Mouse (Mus musculus): ENCODE measurements around the gene Nrxn2.

The Nrxn2 gene

GRCm38 (mm10) chr19:6518601-6519000 lies 100.1 kb downstream of the Nrxn2 start:
- no peak for DNase-seq (ENCODE audit: low spot score)

- no peak for DNase-seq (ENCODE audit: low spot score)
These were observed 101.0 kb downstream of the Nrxn2 start for GRCm38 (mm10) chr19:6519483-6519882.

- DNase-seq (ENCODE audit: low spot score) = no peak
These were observed 103.1 kb downstream of the Nrxn2 start for GRCm38 (mm10) chr19:6521630-6522029.

- no peak for DNase-seq (ENCODE audit: low spot score)
These were observed 103.8 kb downstream of the Nrxn2 start for GRCm38 (mm10) chr19:6522289-6522688.

DNA sequence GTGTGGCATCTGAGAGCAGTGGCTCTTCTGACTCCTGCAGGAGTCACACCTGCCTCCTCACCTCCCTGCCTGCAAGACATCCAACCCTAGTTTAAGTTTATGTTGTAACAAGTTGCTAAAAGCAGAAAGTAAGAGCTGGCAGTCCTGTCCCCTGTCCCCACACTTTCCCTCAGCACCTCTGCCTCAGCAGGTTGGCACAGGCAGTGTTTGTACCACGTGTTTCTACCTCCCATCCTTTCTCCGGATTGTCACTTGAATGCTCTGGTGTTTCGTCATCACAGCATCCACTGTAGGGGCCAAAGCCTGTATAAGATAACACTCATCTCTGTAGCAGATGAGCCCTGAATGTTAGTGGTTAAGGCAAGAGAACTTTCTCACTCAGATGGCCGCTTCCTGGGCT lies 106.5 kb downstream of the Nrxn2 start:
- no peak for DNase-seq (ENCODE audit: low spot score)

GRCm38 (mm10) chr19:6526010-6526409 lies 107.5 kb downstream of the Nrxn2 start:
- no peak for DNase-seq (ENCODE audit: low spot score)

GRCm38 (mm10) chr19:6527439-6527838 lies 108.9 kb downstream of the Nrxn2 start:
- no peak for DNase-seq (ENCODE audit: low spot score)

DNA sequence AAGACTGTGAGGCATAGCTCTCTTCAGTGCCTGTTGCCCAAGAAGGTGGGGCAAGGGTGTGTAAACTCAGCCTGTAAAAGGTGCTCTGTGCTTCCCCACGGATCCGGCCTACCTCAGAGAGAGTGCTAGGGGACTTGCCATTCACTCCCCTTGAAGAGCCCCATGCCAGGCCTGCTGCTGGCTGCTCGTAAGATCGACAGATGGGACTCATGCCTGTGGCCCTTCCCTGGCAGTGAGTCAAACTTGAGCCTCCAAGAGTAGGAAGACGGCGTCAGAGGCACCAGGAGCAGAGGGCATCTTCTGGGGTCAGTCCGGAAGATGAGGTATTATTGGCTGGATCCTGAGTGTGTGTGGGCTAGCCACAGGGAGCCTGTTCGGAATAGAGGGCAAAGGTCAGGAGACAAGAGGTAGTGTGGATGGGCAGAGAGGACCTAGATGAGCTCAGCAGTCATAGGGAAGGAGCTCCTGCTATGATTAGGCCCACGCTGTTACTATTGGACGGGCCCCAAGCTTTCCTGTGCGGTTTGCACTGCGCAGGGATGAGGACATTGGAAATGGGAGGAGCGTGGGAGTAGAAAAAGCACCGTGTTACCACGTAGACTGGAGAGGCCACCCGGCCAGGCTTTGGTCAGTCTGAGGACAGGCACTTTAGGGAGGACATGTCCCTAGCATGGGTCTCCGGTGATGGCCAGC lies 109.5 kb downstream of the Nrxn2 start:
- DNase-seq (ENCODE audit: low spot score) = no peak

- no peak for DNase-seq (ENCODE audit: low spot score)
These were observed 110.9 kb downstream of the Nrxn2 start for GRCm38 (mm10) chr19:6529265-6529985.

GRCm38 (mm10) chr19:6530359-6530758 lies 111.8 kb downstream of the Nrxn2 start:
- no peak for DNase-seq (ENCODE audit: low spot score)

GRCm38 (mm10) chr19:6531011-6531631 lies 112.6 kb downstream of the Nrxn2 start:
- DNase-seq (ENCODE audit: low spot score) = no peak

DNA sequence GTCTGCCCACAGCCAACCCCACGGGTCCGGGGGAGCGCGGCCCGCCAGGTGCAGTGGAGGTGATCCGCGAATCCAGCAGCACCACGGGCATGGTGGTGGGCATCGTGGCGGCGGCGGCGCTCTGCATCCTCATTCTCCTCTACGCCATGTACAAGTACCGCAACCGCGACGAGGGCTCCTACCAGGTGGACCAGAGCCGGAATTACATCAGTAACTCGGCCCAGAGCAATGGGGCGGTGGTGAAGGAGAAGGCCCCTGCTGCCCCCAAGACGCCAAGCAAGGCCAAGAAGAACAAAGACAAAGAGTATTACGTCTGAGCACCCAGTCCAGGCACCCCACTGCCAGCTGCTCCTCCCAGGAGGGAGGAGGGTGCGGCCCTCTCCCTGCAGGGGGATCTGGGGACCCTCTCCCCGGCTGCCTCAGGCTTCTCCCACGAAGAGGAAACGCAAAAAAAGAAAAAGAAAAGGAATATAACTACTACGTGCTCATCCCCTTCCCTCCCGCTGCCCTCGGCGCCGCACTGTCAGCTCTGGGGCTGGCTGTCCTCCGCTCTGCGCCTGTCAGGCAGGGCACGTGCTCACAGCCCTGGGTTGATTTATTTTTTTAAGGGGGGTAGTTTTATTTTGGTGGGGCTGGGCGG lies 113.4 kb downstream of the Nrxn2 start:
- no peak for DNase-seq (ENCODE audit: low spot score)

DNA sequence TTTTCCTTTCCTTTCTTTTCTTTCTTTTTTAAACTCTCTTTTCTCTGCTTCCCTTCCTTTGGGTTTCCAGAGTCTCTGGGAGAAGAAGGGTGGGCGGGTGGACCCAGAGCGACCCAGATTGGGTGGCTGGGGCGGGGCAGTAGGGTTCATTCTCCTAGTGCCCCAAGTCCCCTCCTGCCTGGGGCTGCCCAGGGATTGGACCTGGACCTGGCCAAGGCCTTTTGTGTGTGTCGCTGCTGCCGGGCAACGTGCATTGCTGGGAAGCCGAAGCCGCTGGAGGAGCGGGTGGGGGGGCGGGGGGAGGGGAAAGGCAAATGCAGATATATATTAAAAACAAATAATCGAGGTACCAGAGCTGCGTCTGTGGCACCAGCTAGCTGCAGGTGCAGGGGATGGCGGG lies 114.1 kb downstream of the Nrxn2 start:
- no peak for DNase-seq (ENCODE audit: low spot score)

DNA sequence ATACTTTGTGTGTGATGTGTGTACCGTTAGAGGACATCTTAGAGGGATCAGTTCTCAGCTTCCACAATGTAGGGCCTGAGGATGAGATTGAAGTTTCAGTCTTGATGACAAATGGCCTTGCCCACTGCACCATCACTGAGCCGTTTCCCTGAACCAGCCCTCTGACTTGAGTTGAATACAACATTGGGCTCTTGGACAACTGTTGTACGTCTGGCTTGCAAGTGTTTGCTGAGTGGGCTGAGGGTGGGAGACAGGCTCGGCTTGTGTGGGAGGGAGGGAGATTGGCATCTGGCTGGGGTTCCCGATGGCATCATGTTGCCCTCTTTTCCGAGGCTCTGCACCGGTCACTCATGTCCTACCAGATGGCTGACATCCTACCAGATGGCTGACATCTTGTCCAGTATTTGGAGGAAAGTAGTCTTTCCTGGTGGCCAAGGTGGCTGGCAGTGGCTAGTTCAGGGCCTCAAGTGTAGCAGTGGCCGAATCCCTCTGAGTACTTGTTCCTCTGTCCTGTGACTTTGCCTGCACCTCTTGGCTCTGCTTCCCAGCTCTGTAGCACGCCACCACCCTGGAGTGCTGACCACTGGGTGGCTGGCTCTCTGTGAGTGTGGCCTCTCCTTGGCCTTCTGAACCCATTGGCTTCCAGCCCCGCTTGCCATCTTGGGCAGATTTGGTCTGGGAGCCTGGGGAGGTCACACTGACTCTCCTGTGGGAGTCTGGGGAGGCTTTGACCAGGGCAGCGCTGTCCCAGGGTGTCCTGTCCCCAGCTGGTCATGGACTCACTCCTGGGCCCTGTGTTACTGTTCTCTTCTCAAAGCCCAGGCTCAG lies 115.0 kb downstream of the Nrxn2 start:
- DNase-seq (ENCODE audit: low spot score) = no peak

GRCm38 (mm10) chr19:6534118-6534415 lies 115.5 kb downstream of the Nrxn2 start:
- no peak for DNase-seq (ENCODE audit: low spot score)

DNA sequence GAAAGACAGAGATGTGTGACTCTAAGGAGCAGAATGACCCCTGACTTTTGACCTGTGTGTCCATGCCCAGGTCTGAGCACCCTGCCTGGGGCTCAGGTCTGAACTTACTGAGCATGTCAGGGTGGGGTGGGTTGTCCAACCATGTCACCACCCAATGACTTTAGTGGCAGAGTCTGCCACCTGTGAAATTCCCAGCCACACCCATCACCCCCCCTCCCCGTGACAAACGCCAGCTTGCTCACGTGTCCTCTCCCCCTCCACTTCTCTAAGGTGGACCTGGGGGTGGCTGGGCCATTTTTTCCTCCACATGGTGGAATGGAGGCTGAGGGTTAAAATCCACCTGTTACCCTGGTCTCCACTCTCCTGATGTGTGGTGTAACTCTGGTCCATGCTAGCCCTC lies 117.7 kb downstream of the Nrxn2 start:
- no peak for DNase-seq (ENCODE audit: low spot score)

- DNase-seq (ENCODE audit: low spot score) = no peak
These were observed 118.2 kb downstream of the Nrxn2 start for GRCm38 (mm10) chr19:6536696-6537095.

DNA sequence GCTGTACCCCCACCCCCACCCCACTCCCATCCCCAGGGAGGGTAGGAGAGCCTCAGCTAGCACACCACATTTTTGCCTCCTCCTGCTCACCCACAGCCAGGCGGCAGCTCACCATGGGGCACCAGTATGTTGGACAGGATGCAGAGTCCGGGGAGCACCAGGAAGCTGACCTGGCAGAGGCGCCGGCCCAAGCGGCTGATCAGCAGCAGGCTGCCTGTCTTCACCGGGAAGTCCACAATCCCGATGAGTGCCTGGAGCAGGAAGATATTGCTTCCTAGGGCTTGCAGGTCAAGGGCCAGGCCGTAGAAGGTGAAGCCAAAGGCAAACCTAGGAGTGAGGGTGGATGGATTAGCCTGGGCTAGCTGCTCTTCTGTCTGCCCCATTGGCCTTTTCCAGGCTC lies 119.0 kb downstream of the Nrxn2 start:
- no peak for DNase-seq (ENCODE audit: low spot score)

- DNase-seq (ENCODE audit: low spot score) = no peak
These were observed 120.0 kb downstream of the Nrxn2 start for GRCm38 (mm10) chr19:6538546-6538945.

DNA sequence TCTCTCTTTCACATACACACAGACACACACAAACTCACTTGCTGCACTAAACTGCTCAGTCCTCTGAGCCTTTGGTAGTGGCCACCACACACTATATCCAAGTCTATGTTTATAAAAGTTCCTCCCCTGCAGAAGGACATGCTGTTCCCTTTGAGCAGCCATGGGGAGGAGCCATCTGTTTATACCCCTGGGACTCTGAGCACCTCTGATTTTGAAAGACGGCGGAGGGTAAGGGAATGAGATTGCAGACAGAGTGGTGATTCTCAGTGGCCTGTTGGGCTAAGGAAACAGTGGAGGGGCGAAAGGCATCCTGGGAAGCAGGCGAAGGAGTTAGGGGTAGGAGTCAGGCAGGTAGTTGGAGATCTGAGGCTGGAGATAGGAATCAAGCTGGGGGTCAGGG lies 121.1 kb downstream of the Nrxn2 start:
- DNase-seq (ENCODE audit: low spot score) = no peak

DNA sequence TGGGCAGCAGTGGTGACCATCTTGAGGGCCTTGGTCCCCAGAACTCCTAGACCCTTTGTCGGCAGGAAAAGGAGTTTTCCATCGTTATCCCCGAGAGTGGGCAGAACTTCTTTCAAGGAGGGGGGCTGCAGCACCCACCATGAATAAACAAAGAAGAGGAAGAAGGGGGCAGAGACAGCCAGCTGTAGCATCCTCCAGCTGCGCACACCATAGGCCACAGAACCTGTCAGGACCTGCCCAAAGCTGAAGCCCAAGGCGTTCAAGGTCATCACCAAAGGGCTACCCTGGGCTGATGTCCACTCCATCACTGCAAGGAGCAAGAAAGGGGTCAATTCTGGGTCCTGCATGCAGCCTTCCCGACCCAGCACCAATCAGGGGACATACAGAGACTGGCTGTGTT lies 121.7 kb downstream of the Nrxn2 start:
- DNase-seq (ENCODE audit: low spot score) = no peak

DNA sequence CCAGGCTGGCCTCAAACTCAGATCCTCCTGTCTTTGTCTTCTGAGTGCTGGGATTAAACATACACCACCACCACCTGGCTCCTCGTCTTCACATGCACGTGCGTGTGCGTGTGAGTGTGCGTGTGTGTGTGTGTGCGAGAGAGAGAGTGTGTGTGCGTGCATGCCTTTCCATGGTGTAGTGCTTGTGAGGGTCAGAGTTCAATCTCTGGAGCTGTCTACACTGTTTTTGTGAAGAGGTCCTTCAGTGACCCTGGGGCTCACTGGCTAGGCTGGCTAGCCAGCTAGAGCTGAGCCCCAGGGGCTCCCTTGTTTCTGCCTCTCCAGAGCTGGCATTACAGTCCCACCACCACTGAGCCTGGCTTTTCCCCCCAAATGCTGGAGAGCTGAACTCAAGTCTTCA lies 123.0 kb downstream of the Nrxn2 start:
- no peak for DNase-seq (ENCODE audit: low spot score)
